Mouse (Mus musculus) CD4-positive, CD25-positive, alpha-beta regulatory T cell (primary cell): ENCODE data around the gene Dcpp1. TPM values are rescaled to one million over a fixed set of nuclear protein-coding genes. Genes with fewer than 3 reads are reported as not detected.

Source experiments
- polyA plus RNA-seq: library from polyadenylated mRNA; unstranded; fragments of 100-300 nt; shearing (Covaris generic); gene quantifications from one replicate; pipeline ENCODE4 v1.2.1, GENCODE M21; 2017

The Dcpp1 gene
- not detected for polyA plus RNA-seq

GRCm38 (mm10) chr17:23880576-23880975 lies at the start of gene Dcpp1, which contains the start of gene Dcpp2:
Gene Dcpp1, plus strand, starts transcription at chr17:23880876.
Gene Dcpp2, plus strand, starts transcription at chr17:23880880.

GRCm38 (mm10) chr17:23836006-23836575 lies 44.6 kb upstream of the Dcpp1 start, which contains the start of gene Prss33:
Gene Prss33, minus strand, starts transcription at chr17:23836056.

GRCm38 (mm10) chr17:23843812-23844273 lies 36.8 kb upstream of the Dcpp1 start, which contains the start of the genes Prss32 and Prss41:
Gene Prss32, plus strand, starts transcription at chr17:23843855.
Gene Prss41, minus strand, starts transcription at chr17:23844172.

GRCm38 (mm10) chr17:23867756-23868155 lies 12.9 kb upstream of the Dcpp1 start, which contains the start of gene Prss21:
Gene Prss21, plus strand, starts transcription at chr17:23868056.

GRCm38 (mm10) chr17:23917158-23917557 lies 36.5 kb downstream of the Dcpp1 start, which contains the start of gene Dcpp3:
Gene Dcpp3, plus strand, starts transcription at chr17:23917458.

Other genes with a start within 250 kb of the Dcpp1 start
- not detected for gene Mmp25, start 235.6 kb upstream of the Dcpp1 start, polyA plus RNA-seq
- gene Bicdl2, start 220.4 kb upstream of the Dcpp1 start, polyA plus RNA-seq = not detected
- 49.6 TPM for gene Hcfc1r1, start 207.3 kb upstream of the Dcpp1 start, polyA plus RNA-seq
- 29.4 TPM for gene Thoc6, start 207.0 kb upstream of the Dcpp1 start, polyA plus RNA-seq
- 9.0 TPM for gene Tnfrsf12a, start 203.4 kb upstream of the Dcpp1 start, polyA plus RNA-seq
- gene Cldn6, start 201.6 kb upstream of the Dcpp1 start, polyA plus RNA-seq = not detected
- not detected for gene Cldn9, start 196.8 kb upstream of the Dcpp1 start, polyA plus RNA-seq
- gene 1520401A03Rik, start 158.1 kb upstream of the Dcpp1 start, polyA plus RNA-seq = not detected
- gene Pkmyt1, start 154.5 kb upstream of the Dcpp1 start, polyA plus RNA-seq = 43.8 TPM
- gene Paqr4, start 140.0 kb upstream of the Dcpp1 start, polyA plus RNA-seq = 5.3 TPM
- 3.4 TPM for gene Kremen2, start 135.0 kb upstream of the Dcpp1 start, polyA plus RNA-seq
- gene Flywch1, start 109.3 kb upstream of the Dcpp1 start, polyA plus RNA-seq = 45.2 TPM
- 2.8 TPM for gene Flywch2, start 94.8 kb upstream of the Dcpp1 start, polyA plus RNA-seq
- gene Srrm2, start 90.3 kb upstream of the Dcpp1 start, polyA plus RNA-seq = 999 TPM
- 592 TPM for gene Elob, start 51.7 kb upstream of the Dcpp1 start, polyA plus RNA-seq
- gene Prss33, start 44.8 kb upstream of the Dcpp1 start, polyA plus RNA-seq = 0.18 TPM
- gene Prss32, start 37.0 kb upstream of the Dcpp1 start, polyA plus RNA-seq = not detected
- gene Prss41, start 36.7 kb upstream of the Dcpp1 start, polyA plus RNA-seq = 2.8 TPM
- not detected for gene Prss21, start 12.8 kb upstream of the Dcpp1 start, polyA plus RNA-seq
- gene Dcpp2, start within 50 bp of the Dcpp1 start, polyA plus RNA-seq = not detected
- gene Dcpp3, start 36.6 kb downstream of the Dcpp1 start, polyA plus RNA-seq = not detected
- not detected for gene Sbp, start 60.8 kb downstream of the Dcpp1 start, polyA plus RNA-seq
- gene Sbpl, start 74.4 kb downstream of the Dcpp1 start, polyA plus RNA-seq = not detected
- not detected for gene Prss30, start 99.7 kb downstream of the Dcpp1 start, polyA plus RNA-seq
- gene Prss22, start 117.2 kb downstream of the Dcpp1 start, polyA plus RNA-seq = not detected
- gene Prss27, start 157.3 kb downstream of the Dcpp1 start, polyA plus RNA-seq = 0.42 TPM
- gene Kctd5, start 192.6 kb downstream of the Dcpp1 start, polyA plus RNA-seq = 27.8 TPM